Mouse (Mus musculus) frontal cortex, postnatal 36 days (tissue): ENCODE measurements around the gene Mc3r.

Source experiments
- DNase-seq, 2 experiments: peaks; one replicate each; pipeline ENCODE4 v3.0.0; 2022; ENCODE audit warnings: low spot score in 2 of 2

Gene Mc3r

DNA sequence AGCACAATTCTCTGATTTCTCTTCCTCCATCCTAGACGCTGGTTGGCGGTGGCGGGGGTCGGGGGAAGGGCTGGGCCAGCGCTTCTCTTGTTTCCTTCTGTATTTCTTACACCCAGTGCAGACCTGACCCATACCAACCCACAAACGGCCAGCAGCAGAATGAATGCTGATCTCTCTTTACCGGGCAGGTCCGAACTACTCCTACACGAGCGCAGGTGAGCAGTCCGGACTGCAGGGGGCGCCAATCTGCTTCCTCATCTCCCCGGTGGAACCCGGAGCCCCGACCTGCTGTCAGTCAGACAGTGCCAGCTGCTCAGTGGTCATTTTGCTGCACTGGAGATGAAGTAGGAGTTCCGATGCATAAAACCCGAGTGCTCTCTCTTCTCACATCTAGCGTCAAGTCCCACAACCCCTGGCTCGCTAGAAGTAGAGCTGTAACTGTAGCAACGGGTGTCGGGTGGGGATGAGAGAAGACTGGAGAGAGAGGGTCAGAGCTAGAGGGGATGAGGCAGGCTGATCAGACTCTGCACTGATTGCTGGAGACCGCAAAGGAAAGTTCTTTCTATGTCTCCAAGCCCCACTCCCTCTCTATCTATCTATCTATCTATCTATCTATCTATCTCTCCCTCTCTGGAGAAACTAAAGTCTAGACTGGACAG, at the start of gene Mc3r:
Mc3r (plus strand) TSS at position 387 of the 659 bp plus-strand sequence.
- DNase-seq, result peak; percentile 40 to 69

DNA sequence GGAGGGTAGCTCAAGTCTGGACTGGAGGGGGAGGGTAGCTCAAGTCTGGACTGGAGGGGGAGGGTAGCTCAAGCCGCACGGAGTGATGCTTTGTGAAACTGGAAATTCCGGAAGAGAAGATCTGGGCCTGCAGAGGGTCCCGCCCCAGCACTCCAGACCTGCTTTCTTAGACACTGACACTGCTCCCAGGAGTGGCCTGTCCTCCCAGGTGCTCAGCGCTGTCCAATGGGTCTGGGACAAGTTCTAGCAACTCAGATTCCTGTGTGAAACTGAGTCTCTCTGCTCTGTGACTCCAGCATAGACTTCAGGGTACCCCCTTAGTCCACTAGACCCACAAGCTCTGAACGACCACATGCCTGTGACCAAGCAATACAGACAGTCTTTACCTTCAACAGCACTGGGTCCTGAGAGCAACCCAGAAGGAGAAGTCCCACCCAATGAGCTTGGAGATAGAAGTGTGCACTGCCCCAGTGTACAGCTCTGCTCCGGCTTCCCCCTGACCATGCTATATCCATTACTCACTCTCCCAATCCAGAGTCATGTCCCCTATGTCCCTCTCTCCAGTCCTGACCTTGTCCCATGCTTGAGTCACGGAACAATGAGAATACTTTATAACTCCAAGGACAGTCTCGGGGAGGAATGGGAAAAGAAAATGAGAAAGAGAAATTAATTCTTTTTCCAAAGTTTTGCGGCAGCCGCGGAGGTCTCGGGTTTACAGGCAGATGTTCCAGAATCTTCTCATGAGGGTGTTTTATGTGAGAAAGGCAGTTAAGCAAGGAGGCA, 46.1 kb upstream of the Mc3r start:
- DNase-seq, result no peak

DNA sequence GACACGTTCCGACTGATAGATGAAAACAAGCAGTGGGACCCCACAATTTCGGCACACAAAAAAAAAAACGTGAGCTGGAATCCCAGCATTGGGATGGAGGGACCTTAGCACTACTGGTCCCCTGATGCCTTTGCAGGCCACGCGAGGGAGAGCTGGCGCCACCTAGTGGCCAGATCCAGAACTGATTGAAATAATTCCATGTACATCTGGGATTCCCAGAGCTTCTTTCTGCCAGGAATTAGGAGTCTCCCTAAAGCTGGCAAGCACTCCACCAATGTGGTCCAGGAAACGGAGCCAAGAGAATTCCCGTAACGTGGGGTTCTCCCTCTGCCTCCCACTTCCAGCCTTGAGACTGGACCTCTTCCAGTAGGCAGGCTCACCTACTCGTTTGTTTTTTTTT, 41.3 kb upstream of the Mc3r start:
- DNase-seq, result peak; percentile 90 to 95

DNA sequence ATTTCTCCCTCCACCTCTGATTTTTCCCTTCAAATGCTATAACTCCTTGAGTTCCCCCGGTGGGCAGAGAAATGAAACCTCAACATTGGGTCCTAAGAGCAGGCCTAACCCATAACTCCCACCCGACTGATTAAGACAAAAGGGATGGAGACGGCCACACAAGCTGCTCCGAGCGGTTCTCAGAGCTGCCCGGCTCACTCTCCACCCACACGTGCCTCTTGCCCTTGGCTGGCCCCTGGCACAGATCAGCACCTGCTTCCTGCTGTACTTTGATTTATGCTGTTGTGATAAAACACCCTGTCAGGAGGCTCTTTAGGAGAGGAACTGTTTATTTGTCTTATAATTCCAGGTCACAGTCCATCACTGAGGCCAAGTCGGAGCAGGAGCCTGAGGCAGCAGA, 34.8 kb upstream of the Mc3r start:
- no peak for DNase-seq

DNA sequence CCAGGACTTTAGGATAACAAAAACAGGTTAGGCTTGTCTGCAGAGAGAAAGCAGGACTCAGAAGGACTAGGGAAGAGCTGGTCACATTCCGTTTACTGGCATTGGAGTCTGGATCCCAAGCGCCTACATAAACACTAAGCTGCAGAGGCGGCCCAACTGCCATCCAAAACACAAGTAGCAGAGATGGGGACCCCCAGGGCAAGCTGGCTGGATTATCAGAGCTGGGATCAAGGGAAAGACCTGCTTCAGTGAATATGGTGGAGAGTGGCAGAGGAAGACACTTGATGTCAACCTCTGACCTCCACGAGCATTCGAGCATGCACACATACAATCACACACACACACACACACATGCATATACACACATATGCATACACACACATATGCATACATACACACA, 34.0 kb upstream of the Mc3r start:
- no peak for DNase-seq

DNA sequence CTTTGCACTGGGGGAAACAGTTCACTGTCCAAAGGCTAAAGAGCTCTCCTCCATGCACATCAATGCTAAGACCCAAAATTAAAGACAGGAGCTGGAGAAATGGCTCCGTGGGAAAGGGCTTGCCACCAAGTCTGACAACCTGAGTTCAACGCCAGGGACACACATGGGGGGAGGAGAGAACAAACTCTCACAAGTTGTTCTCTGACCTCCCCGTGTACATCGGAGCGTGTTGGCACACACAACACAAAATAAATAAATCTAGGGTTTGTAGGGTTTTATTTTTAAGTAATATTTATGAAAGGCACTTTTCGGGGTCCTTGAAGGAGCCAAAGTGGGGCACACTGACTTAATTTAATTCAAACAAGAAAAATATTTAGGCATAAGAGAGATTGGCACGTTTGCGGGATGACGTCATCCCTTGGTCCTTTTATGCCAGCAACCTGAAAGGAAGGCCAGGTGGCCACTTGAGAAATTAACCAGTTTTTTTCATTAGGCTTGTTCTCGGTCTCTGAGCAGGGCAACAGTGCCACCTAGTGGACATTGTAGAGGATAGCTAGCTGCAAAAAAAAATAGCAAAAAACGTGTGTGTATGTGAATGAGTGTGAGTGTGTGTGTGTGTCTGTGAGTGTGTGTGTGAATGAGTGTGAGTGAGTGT, 32.7 kb upstream of the Mc3r start:
- DNase-seq, result peak; percentile 35 to 40

DNA sequence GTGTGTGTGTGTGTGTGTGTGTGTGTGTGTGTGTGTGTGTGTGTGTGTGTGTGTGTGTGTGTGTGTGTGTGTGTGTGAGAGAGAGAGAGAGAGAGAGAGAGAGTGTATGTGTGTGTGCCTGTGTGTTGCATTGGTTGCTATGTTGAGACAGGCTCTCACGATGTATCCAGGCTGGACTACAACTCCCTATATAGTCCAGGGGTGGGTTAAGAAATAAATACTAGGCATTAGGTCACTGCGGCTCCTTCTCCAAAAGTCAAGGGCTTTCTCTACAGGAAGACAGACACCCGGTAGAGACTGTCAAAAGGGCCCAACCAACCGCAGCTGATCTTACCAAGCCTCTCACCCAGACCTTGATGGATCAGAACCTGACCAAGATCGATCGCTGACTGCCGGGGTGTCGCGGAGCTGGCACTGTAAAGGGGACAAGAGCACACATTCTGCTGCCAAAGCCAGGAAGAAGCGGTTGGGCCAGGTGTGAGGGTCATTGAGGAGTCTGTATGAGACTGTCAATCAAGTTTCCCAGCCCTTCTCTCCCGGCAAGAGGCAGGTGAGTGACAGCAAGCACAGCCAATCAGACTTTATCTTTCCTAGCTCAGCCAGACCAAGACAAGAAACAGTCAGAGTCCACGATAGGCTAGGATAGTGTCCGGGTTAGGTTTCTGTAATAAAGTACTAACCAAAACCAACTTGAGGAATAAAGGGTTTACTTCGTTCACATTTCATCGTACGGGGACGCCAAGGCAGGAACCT, 32.0 kb upstream of the Mc3r start:
- no peak for DNase-seq

DNA sequence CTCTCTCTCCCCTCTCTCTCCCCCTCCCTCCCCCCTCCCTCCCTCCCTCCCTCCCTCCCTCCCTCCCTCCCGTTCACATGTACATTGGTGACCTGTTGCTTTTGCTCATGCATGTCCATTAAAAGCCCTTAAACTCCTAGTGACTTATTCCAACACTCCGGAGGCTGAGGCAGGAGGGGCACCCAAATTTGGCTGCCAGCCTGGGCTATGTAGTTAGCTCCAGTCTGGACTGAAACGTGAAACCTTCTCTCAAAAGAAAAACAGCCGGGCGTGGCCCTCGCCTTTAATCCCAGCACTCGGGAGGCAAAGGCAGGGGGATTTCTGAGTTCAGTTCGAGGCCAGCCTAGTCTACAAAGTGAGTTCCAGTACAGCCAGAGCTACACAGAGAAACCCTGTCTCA, 30.4 kb upstream of the Mc3r start:
- no peak for DNase-seq

DNA sequence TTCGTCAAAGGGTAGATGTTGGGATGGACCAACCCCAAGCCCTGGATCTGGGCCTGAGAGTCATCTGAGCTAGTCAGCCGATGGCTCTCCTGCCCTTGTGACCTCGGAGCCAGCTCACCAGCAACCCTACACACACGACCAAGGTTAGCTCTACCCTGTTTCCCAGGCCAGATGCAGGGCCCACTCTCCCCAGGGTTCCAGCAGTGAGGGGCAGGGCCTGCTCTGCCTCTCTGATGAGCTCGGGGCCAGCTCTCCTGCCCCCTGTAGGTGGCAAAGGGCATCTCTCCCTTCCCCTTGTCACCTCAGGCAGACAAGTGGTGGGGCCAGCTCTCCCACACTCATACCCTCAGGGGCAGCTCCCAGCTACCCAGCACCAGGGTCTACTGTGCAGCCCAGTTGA, 29.1 kb upstream of the Mc3r start:
- DNase-seq, result no peak

DNA sequence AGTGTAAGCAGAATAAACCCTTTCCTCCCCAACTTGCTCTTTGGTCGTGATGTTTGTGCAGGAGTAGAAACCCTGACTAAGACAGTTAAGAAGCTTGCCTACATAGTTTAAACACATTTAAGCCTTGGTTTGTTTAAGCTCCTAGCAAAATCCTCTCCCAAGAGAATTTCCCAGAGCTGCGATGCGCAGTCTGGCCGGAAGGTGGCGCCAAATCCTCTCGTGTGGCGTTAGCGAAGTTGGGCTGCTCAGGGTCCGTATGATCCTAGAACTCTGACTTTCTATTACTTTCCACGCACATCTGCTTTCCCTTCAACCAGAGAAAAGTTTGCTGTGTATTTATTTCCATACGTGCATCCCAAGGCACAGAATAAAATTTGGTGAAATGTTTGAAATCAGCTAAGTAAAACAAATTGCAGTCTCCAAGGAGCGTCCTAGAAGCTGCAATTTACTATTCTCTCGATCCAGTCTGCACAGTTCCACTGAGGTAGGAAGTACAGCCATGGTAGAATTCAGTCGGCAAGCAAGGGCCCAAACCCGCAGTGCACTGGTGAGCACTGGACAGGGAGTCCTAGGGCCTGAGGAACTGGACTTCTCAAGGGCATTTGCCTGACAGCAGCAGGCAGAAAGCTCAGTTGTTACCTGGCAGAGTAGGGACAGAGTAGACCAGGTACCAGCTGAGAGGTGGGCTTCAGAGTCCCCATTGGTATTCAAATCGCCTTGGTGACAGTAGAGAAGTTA, 26.5 kb upstream of the Mc3r start:
- peak; percentile 71 to 80 for DNase-seq

DNA sequence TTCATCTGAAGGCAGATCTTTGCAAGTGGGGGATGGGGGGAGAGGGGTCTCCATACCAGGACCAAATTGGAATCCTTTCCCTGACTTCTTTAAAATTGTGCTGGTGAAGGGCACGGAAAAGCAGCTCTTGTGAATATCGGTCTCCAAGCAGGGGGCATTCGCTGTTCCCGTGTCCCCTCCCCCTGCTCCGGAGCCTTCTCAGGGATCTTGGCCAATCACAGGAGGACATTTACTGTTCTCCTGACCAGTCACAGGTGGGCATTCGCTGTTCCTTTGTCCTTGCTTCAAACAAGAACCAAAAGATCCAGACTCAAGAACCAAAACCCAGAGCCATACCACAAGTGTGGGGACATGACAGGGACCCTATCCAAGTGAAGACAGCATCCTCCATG, 25.9 kb upstream of the Mc3r start:
- DNase-seq, result no peak

DNA sequence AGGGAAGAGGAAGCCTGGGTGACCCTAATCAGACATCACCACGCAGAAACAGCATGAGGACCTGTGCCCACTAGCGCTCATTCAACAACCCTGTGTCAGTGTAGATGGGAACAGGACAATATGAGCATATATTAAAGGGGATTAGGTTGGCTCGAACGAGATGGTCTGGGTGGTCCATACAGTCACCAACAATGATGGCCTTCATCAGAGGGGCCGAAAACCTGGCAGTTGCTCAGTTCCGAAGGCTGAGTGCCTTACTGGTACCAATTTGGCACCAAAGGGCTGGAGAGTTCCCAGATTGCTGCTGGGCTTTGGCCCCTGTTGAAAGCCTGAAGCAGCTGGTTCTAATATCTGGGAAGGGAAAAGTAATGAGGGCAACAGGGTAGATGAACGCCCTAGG, 25.4 kb upstream of the Mc3r start:
- DNase-seq, result no peak

DNA sequence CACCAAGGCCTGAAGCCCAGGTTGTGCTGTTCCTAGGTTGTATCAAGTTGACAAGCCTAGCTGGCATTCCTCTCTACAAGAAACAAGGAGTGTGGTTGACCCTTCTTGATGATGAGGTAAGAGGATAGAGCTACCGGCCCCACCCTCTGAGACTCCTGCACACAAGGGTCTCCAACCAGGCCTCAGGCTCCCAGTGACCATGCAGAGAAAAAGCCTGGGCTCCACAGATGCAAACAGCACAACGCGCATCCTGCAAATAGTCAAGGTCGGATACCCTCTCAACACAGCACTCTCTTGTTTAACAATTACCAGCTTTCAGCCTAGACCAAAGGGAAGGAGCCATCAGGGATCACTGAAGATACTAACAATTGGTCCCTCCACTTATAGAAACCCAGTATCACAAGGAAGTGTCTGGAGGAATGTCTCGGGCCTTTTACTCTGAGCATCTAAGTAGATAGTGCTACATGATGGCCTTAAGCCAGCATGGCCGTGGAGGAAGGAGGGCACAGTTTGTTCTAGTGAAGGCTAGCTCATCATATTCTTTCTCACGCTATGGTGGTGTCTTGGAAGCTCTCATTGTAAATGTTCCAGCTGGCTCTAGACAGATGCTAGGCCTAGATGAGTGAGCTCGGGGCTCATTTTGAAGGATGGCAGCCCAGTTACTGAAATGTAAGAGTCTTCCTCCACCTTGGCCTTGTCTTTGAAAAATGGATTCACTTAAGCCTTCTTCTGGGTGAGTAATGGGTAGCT, 24.7 kb upstream of the Mc3r start:
- DNase-seq, result no peak

DNA sequence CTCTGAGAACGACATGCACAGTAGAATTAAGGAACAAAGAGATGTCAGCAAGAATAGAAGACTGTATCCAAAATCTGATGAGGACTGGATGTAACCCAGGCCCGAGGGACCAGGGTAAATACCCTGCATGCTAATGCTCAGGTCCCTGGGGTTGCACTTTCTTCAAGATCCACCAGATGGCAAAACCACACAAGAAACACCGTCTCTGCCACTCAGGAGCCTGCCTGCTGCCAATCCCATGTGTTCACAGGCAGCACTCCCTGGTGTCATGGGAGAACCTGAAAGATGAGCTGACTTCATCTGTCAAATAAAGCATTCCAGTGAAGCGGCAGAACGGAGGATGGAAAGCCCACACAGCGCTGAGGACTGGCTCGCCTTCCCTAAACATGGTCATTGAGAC, 21.3 kb upstream of the Mc3r start:
- DNase-seq, result peak; percentile 47 to 74

DNA sequence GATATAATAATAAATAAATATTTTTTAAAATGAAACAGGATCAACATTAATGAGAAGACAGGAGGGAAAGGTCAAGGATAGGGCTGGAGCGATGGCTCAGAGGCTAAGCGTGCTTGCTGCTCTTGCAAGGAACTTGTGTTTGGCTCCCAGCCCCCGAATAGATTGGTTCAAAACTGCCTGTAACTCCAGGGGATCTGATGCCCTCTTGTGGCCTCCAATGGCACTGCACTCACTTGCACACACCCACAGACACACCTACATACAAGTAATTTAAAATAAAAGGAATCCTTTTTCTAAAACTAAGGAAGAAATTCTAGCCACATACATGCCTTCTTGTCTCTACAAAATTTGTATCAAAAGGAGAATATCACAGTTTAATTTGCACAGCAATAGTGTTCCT, 20.5 kb upstream of the Mc3r start:
- no peak for DNase-seq

DNA sequence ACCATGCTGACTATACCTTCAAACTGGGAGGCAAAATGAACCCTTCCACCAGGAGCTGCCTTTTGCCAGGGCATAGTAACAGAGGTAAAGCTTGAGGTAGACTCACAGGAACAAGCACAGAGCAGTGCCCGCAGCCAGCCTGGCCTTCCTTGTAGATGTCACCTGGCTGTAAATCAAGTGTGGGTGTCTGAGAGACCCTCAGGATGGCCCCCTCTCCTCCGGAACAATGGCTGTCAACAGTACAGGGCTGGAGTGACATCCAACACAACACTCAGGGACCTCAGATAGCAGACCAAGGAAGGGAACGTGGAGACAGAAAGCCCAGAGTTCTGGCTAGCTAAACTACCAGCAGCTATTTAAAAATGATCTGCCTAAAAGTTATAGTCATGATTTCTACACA, 19.1 kb upstream of the Mc3r start:
- no peak for DNase-seq

DNA sequence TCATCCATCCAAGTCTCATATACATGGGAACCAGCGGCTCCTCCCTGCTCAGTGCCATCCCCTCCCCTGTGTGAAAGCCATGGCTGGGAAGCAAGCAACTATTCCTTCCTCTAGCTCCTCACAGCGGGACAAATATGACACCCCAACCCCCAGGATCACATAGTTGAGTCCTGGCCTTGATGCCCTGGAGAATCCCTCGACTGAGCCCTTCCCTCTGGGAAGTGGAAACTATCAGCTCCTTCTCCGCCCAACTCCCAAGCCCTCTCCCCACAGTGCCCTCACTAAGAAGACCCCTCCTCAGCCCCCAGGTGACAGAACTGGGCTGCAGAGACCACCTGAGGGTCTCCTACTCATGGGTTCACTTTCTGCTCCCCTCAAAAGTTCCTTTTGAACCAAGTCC, 18.2 kb upstream of the Mc3r start:
- no peak for DNase-seq

DNA sequence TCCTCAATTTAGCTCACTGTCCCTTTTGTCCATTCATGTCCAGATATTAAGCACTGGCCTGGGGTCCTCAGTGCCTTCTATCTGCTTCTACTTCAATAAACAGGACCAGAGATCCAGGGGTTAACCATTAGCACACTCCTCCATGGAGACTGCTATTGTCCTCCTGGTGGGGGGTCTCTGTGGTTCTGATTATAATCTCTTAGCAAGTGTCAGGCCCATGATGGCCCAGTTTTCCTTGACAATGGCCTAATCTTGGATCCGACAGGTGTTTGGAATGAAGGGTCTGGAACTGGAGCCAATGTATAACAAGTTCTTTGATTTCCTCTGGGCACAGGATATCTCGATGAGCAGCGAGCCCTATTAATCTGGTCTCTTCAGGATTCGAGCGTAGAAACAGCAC, 10.1 kb upstream of the Mc3r start:
- no peak for DNase-seq

DNA sequence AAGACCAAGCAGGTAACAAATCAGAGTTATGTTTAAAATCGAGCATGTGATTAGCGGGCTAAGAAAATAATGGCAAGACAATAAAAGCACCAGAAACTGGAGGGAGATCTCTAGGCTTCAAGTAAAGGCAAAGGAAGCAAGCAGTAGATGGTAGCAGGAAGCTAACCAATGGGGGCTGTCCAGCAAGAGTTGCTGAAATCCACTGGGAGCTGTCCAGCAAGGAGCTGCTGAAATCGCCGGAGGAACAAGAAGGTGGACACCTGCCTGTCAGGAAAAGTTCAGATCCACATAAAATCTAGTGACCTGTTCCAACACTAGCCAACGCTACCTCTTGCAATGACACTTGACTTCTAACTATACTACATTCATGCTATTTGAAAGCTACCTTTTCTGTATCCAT, 7.3 kb upstream of the Mc3r start:
- DNase-seq, result no peak

DNA sequence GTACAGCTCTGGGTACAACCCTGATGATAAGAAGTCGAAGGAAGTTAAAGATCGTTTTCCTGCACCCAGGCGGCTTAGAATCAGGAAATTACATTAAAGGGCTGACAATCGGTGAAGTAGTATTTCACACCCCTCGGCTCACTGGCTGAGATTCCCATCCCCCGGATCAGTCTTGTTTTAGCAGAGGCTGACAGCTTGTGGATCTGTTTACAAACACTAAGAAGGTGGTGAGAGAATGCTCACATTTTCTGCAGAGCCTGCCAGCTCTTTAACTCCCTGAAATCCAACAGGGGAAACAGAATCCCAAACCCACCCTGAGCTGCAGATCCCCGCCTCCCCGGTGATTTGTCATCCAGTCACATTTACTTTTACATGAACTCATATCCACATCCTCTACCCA, 2.8 kb upstream of the Mc3r start:
- DNase-seq, result no peak

DNA sequence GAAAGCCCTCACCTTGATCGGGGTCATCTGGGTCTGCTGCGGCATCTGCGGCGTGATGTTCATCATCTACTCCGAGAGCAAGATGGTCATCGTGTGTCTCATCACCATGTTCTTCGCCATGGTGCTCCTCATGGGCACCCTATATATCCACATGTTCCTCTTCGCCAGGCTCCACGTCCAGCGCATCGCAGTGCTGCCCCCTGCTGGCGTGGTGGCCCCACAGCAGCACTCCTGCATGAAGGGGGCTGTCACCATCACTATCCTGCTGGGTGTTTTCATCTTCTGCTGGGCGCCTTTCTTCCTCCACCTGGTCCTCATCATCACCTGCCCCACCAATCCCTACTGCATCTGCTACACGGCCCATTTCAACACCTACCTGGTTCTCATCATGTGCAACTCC, 1.0 kb downstream of the Mc3r start:
- DNase-seq, result no peak
